Mouse (Mus musculus): ENCODE data around the gene Zcchc7.
A peak's percentile ranks its signal among the peaks of the same experiment; 100 is the strongest.
"Not testable (repeated sequence)": the region's sequence is repeated elsewhere in the genome, so short reads cannot be mapped to it uniquely, and the experiment has no call there.

Zcchc7 gene

DNA sequence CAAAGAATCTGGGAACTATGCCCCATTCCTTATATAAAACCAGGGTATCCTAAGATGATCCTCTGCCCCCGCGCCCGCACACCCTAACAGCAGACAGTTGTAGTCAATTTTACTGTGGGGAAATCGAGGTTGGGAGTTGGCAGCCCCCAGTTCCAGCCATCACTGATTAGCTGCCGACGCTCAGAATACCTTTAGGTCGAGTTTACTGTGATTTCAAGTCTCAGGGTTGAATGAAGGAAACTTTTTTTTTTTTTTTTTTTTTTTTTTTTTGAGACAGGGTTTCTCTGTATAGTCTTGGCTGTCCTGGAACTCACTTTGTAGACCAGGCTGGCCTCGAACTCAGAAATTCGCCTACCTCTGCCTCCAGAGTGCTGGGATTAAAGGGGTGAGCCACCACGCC is 1.5 kb downstream of the Zcchc7 start:
- DNase-seq (ENCODE audit: low read depth, low spot score) = not testable (repeated sequence)

DNA sequence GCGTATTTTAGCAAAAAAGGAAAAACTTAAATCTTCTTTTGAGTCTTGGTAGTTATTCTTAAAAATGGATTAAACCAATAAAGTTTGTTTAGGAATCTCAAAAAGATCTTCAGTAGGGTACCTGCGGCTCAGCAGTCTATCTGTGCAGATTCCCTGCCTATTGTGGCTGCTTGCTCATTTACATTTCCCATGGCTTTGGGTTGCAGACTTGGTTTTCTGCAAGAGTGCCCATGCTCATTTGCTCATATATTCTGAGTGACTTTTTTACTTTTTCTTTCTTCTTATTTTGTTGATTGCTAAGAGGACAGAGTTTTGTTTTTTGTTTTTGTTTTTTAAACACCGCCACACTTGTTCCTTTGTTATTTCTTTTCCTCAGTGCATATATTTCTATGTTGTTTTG is 19.2 kb downstream of the Zcchc7 start:
- DNase-seq (ENCODE audit: low read depth, low spot score) = no peak

DNA sequence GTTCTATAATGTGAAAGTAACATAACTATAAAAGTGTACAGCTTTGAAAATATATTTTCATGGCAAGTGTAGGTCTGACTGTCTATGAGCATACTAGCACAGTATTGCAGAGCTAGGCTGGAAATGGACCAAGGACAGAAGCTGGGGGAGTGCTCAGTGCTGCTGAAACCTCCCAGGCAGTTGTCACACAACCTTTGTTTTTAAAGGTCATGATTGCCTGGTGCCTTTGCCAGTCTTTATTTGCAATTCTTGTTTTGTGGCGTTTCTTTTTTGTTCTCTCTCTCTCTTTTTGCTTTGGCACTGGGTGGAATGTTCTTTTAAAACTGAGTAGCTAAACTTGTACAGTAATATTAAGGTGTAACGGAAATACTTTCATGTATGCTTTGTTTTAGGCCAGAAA is 21.0 kb downstream of the Zcchc7 start:
- no peak for DNase-seq (ENCODE audit: low read depth, low spot score)

GRCm38 (mm10) chr4:44777101-44777500 is 21.4 kb downstream of the Zcchc7 start:
- no peak for DNase-seq (ENCODE audit: low read depth, low spot score)

- no peak for DNase-seq (ENCODE audit: low read depth, low spot score)
Observed at GRCm38 (mm10) chr4:44777711-44778110, 22.0 kb downstream of the Zcchc7 start.

- no peak for DNase-seq (ENCODE audit: low read depth, low spot score)
Observed at GRCm38 (mm10) chr4:44778316-44778715, 22.6 kb downstream of the Zcchc7 start.

DNA sequence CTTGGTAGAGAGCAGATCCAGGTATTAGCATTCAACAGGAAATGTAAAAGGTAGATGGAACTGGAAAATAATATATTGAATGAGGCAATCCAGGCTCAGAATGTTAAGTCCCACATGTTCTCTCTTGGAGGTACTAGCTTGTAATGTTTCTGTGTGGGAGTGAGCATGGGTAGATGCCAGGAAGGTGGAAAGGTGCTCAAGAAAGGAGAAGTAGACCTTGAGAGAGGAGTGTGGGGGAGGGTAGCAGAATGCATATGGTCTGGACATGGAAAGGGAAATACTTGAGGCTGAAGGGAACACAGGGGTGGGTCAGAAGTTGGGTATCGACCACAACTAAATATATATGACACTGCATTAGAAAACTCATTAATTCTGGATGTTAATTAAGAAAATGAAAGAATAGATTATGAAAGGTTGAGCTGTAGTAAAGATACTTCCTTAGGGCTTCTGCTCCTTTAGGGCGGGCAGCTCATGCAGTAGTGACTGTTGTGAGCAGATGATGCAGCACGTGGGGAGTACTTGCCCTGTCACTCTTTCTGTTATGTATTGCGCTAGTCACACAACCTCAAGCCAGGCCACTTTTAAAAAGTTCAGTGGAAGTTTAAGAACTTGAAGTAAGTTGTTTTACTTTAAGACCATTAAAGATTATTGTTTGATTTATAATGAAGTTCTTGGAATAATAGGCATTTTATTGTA is 24.9 kb downstream of the Zcchc7 start:
- DNase-seq (ENCODE audit: low read depth, low spot score) = no peak

GRCm38 (mm10) chr4:44781494-44781893 is 25.8 kb downstream of the Zcchc7 start:
- DNase-seq (ENCODE audit: low read depth, low spot score) = no peak

DNA sequence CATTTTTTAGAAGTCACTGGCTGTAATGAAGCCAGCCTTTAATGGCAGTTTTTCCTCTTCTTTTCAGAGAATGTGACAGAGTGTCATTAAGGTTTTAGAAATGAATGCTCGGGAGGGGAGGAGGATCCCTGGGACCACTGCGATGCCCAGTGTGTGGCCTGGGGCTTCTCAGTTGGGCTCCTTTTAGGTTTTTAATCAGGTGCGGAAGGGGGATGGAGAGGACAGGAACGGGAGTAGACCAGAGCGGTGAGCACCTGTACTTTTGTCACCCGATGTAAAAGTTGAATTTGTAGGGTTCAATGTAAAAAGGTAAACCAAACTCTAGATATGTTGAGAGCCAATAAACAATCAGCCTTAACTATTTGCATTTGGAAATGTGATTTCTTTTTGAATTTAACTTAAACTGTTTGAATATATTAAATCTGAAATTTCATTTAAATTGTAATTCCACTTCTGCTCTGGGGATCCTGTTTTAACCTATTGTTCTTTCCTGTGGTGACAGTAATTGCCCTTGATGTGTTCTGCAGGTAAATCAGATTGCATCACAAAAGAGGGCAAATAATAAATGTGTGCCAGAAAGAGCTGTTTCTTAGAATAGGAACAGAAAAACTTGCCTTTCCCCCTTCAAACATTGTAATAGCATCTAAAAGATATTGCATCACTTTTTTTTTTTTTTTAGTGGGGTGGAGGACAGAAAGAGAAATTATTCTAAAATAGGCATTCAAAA is 28.1 kb downstream of the Zcchc7 start:
- no peak for DNase-seq (ENCODE audit: low read depth, low spot score)

DNA sequence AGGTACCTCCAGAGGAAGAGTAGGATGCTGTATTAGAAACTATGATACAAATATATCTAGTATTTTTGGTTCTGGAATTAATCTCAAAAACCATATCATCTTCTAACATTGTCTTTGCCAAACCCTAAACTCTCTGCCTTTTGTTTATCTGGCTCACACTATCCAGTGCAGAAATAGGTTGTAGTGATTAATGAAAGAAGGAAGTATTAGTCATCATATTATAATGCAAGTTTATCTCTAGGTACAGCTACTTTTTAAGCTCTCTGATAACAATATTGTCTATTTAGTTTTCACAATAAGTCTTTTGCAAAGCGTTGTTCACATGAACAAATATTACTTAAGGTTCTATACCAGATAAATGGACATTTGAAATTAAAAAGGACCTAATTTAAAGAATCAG is 57.2 kb downstream of the Zcchc7 start:
- no peak for DNase-seq (ENCODE audit: low read depth, low spot score)

- no peak for DNase-seq (ENCODE audit: low read depth, low spot score)
Observed at GRCm38 (mm10) chr4:44813770-44814169, 58.1 kb downstream of the Zcchc7 start.

DNA sequence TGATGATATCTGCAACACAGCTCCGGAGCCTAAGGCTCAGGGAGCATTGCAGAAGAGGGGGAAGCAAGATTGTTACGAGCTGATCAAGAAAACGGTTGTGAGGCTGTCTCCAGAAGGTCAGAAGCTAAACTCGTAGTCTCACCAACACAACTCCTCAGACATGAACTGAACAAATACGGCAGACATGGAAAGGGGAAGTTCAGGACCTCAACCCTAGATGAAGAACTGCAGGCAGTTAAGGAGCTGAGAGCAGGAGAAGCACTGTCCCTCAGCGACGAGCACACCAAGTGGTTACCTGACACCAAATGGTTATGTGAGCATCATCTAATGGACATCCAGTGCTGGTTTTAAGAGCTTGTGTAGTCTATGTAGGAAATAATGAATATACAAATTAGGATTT is 60.9 kb downstream of the Zcchc7 start:
- no peak for DNase-seq (ENCODE audit: low read depth, low spot score)

- no peak for DNase-seq (ENCODE audit: low read depth, low spot score)
Observed at GRCm38 (mm10) chr4:44830609-44831008, 74.9 kb downstream of the Zcchc7 start.

DNA sequence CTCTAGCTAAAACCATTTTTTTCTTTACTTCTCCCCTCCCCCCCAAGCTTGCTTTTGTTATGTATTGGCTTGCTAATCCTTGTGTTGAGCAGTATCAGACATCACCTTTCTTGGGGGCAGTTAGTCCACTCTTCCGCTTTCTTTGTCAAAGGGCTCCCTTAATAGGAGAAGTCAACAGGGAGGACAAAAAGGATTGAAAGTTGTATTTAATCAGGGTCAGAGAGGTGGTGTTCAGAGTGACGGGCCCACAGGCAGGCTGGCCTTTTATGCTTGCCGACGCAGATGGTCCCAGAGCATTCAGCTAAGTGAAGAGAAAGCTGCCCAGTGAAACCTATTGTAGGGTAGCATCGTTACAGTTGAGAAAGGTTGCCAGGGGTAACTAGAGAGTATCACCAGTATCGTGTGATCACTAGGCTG is 96.2 kb downstream of the Zcchc7 start:
- DNase-seq (ENCODE audit: low read depth, low spot score) = peak; percentile 26

- no peak for DNase-seq (ENCODE audit: low read depth, low spot score)
Observed at GRCm38 (mm10) chr4:44871591-44871990, 115.9 kb downstream of the Zcchc7 start.

DNA sequence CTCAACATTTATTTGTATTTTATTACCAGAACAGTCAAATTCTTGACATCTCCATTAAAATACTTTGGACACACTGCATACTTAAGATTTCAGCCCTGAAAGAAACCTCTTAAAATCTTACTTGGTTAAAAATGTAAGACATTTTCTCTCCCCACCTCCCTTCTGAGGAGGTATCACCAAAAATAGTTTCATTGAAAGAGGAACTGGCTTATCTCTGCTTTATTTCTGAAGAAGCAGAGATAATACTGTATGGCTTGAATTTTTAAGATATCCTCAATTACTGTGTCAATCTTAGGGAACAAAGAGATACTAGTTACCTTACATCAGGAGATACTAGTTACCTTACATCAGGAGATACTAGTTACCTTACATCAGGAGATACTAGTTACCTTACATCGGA is 116.4 kb downstream of the Zcchc7 start:
- no peak for DNase-seq (ENCODE audit: low read depth, low spot score)

DNA sequence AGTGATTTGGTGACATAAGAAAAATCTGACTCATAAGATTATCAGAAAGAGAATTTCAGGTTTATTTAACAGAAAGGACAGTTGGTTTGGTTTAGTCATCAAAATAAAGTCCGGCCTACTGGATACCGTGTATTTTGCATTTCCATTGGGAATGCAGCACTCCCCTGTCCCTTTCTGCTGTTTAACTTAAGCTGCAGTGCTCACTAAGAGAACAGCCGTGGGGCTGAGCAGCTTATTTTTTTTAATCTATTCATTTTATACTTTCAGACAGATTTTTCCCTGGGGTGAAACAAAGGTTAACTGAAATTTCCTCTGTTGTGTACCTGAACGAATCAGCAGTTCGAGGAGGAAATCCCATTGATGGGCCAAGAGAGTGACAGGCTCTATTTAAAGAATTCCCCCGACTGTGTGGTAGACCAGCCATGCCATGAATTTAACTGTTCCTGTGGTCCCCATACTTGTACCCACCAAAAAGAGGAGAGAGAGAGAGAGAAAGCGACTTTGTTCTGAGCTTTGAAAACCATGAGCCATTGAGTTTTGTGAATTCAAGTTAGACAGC is 124.5 kb downstream of the Zcchc7 start:
- no peak for DNase-seq (ENCODE audit: low read depth, low spot score)

GRCm38 (mm10) chr4:44886143-44886542 is 130.5 kb downstream of the Zcchc7 start:
- DNase-seq (ENCODE audit: low read depth, low spot score) = no peak

DNA sequence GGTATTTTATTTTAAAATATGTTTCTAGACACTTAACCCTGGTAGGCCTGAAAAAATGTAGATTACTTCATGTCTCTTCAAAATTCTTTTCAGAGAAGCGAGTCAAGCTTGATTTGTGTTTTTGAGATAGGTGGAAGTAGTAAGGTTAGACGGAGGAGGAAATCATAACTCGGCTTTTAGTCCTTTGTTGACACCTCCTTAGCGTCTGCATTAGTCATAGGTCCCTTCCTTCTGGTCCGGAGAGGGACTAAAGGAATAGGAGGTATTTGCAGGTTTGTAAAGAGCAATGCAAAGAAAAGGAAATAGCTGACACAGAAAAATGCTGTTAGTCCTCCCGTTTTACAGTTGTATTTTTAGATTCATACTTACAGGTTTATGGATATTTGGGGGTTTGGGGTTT is 135.7 kb downstream of the Zcchc7 start:
- no peak for DNase-seq (ENCODE audit: low read depth, low spot score)

GRCm38 (mm10) chr4:44905651-44906271 is 150.1 kb downstream of the Zcchc7 start:
- no peak for DNase-seq (ENCODE audit: low read depth, low spot score)

DNA sequence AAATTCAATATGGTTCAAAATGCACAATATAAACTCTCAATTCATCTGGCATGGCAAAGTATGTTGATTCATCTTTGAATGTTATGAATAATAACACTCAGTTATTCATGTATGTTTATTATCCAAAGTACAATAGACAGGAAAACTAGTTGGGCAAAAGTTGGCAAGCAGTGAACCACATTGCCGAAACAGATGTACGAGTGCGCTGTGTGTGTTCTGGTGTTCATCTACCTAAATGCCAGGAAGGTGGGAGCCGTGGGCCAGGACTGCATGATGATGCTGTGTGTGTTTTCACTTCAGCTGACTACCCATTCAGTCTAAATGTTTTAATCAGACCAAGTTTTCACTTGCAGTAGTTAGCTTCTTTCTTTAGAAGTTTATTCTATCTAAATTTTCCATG is 150.7 kb downstream of the Zcchc7 start:
- no peak for DNase-seq (ENCODE audit: low read depth, low spot score)

DNA sequence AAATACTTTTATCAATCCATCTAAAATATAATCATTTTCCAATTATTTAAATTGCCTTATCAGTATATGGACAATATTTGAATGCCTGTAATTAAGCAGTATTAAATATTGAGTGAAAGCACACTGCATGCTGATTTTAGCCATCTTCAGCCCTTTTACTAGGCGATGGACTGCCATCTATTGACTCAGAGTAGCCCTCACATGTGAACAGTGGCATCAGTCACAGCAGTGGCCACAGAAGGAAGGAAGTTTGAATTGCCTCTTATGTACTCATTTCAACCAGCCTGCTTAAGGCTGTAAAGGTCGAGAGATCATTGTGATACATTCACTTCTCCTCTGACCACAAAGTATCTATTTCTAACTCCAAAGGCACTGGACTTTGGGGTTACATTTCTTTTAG is 154.4 kb downstream of the Zcchc7 start:
- no peak for DNase-seq (ENCODE audit: low read depth, low spot score)

- no peak for DNase-seq (ENCODE audit: low read depth, low spot score)
Observed at GRCm38 (mm10) chr4:44910857-44911256, 155.2 kb downstream of the Zcchc7 start.

Measured in WW6 (cell line).